Mouse (Mus musculus) testis, adult 2 months (tissue): ENCODE results near the gene Kcnq2. TPM values are rescaled to one million over a fixed set of nuclear protein-coding genes. Genes with fewer than 3 reads are reported as not detected.

Source experiments
- H3K27ac ChIP-seq: fragments of 200-500 bp; 2 replicates; pipeline ENCODE4 v1.5.1; 2012; ENCODE audit warnings: low read depth, low read length; ENCODE audit not compliant: control insufficient read depth, insufficient read depth
- H3K27me3 ChIP-seq: fragments of 200-500 bp; 2 replicates; pipeline ENCODE4 v1.6.1; 2012; ENCODE audit warnings: mild to moderate bottlenecking, low read length, moderate library complexity; ENCODE audit not compliant: control insufficient read depth, insufficient read depth
- H3K36me3 ChIP-seq: fragments of 200-500 bp; 2 replicates; pipeline ENCODE4 v1.6.1; 2012; ENCODE audit warnings: mild to moderate bottlenecking, low read length; ENCODE audit not compliant: control insufficient read depth, insufficient read depth
- H3K4me1 ChIP-seq: fragments of 200-500 bp; 2 replicates; pipeline ENCODE4 v1.6.1; 2012; ENCODE audit warnings: low read length; ENCODE audit not compliant: control insufficient read depth, insufficient read depth
- H3K4me3 ChIP-seq: fragments of 200-500 bp; 2 replicates; pipeline ENCODE4 v1.5.1; 2012; ENCODE audit warnings: low read depth, mild to moderate bottlenecking, low read length, moderate library complexity, mixed read lengths; ENCODE audit not compliant: control insufficient read depth
- CTCF ChIP-seq: fragments of 200-500 bp; IDR thresholded peaks from 2 replicates; pipeline ENCODE4 v1.5.1; 2012; ENCODE audit warnings: low read depth, mild to moderate bottlenecking, inconsistent platforms, low read length, moderate library complexity; ENCODE audit not compliant: control insufficient read depth, insufficient read depth, insufficient replicate concordance
- POLR2A ChIP-seq: fragments of 200-500 bp; IDR thresholded peaks from 2 replicates; pipeline ENCODE4 v1.6.1; 2012; ENCODE audit warnings: low read depth, mild to moderate bottlenecking, inconsistent platforms, low read length, moderate library complexity; ENCODE audit not compliant: control insufficient read depth
- polyA plus RNA-seq: library from polyadenylated mRNA; depleted of rRNA; stranded (reverse); fragments of >200 nt; gene quantifications from 2 replicates; pipeline ENCODE4 v1.2.3, GENCODE M21; 2012

The Kcnq2 gene
- polyA plus RNA-seq, 1 experiment = 9.2 TPM

DNA sequence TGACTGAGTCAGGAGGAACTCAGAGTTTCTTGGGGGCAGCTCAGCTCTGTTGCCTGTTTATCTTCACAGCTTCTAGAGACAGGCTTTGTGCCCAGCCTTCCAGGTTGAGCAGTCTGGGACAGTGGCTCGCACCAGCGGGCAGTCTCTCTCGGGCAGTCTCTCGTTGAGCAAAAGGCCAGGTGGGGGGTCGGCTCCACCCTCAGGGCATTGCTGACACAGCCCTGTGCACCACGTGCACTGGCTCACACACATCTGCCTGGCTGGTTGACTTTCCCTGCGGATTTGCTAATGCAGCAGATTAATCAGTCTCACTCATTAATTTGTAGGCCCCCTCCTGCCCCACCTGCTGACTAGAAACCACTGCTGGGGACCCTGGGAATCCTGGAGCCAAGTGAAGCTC, 93.2 kb downstream of the Kcnq2 start:
- Histone ChIP-seq H3K36me3 (no peaks in the 10 kb centered on the region), H3K4me3 (no peak overlapping the region), H3K27ac (no peak overlapping the region), H3K27me3 (no peaks in the 10 kb centered on the region; the same call in 1 of the 2 replicates), H3K4me1 (peaks cover 10% of the 10 kb centered on the region; the same call in 1 of the 2 replicates)
- TF ChIP-seq POLR2A (no peak), CTCF (no peak)

DNA sequence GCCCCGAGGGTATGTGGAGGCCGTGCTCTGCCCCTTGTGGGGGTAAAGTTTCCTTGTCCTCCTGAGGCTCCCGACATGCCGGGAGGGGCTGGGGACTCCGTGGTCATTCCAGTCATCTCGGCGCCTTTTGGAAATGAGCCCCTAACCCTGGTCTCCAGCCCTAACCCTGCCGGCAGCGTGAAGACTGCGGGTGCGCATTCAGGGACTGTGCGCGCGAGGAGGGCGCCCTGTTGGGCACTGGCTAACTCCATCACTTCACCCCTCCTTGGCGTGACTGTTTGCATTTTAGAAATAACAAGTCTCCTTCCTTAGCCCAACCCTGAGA, 95.8 kb downstream of the Kcnq2 start:
- no peaks in the 10 kb centered on the region; the same call in 1 of the 2 replicates for H3K27me3 ChIP-seq

DNA sequence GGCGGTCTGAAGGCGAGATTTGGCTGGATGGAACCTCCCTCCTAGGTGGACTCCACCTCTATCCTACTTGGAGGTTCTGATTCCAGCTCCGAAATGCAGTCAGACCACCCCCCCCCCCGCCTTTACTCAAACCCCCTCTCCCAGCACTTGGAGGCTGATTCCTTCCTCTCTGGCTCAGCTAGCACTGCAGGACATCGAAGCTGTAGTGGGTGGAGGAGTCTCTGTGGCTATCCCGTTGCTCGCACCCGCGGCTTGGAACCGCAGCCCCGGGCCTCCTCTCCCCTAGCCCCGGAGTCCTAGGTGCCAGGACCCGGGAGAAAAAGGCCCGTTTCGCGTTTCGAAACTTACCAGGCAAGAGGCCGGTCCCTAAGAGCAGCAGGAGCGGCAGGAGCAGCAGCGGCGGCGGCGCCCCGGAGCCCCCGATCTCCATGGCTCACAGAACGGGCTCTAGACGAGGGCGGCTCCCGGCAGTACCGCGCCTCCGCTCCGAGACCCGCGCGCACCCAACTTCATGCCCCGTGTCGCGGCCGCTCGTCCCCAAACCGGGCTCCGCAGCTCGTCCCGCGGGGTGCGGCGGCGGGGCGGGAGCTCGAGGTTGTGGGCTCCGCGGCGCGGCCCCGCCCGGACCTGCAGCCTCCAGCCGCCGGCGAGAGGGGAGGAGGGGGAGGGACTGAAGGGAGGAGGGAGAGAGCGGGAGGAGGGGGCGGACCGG, 96.3 kb downstream of the Kcnq2 start:
- TF ChIP-seq POLR2A (no peak), CTCF (no peak)
- Histone ChIP-seq H3K36me3 (no peaks in the 10 kb centered on the region), H3K4me3 (peak overlapping the region; percentile 25), H3K27ac (no peak overlapping the region), H3K27me3 (no peaks in the 10 kb centered on the region; the same call in 1 of the 2 replicates), H3K4me1 (peaks cover 10% of the 10 kb centered on the region; the same call in 1 of the 2 replicates)

More for the DNA sequence above, 95.8 kb downstream of the Kcnq2 start:
- Histone ChIP-seq H3K27ac (no peak overlapping the region), H3K36me3 (no peaks in the 10 kb centered on the region), H3K4me1 (peaks cover 10% of the 10 kb centered on the region; the same call in 1 of the 2 replicates), H3K4me3 (peak overlapping the region; percentile 8; the same call in 1 of the 2 replicates)
- TF ChIP-seq POLR2A = no peak
- no peak for TF ChIP-seq CTCF

DNA sequence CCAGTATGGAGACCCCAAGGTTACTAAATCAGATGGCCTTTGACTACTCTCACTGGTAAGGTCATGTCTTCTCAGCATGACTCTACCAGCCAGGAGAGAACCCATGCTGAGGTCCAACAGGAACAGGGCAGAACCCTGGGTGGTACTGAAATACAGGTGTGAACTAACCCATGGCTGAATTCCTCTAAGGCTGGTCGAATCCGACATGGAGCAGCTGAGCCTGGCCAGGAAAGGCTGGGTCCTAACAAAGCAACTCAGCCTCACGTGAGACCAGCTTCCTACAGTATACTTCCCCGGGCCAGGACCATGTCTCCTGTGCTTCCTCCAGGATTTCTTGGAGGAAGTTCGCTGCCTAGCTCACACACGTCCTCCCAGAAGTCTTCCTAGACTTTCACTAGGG, 98.5 kb downstream of the Kcnq2 start:
- no peaks in the 10 kb centered on the region for H3K36me3 ChIP-seq
- peaks cover 10% of the 10 kb centered on the region; the same call in 1 of the 2 replicates for H3K4me1 ChIP-seq
- TF ChIP-seq POLR2A (no peak), CTCF (no peak)
- H3K4me3 ChIP-seq = no peak overlapping the region
- H3K27me3 ChIP-seq = no peaks in the 10 kb centered on the region; the same call in 1 of the 2 replicates
- H3K27ac ChIP-seq = no peak overlapping the region

DNA sequence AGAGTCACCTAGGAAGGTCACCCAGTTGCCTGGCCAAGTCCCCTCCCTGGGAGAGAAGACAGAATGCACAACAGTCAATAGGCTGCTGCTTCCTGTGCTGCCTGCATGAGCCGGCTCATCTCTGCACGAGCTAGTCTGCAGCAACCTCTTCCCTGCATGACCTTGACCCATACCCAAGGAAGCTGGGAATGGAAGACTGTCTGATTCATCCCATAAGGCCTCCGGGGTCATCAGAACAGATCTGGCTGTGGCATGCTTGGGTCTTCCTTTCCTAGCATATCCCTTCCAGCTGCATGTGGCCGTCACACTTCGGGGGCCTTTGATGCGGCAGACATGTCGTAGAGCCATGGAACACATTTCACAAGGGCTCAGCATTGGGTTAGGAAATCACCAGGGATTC, 99.9 kb downstream of the Kcnq2 start:
- Histone ChIP-seq H3K4me1 (peaks cover 10% of the 10 kb centered on the region; the same call in 1 of the 2 replicates), H3K27ac (no peak overlapping the region), H3K27me3 (no peaks in the 10 kb centered on the region; the same call in 1 of the 2 replicates), H3K4me3 (no peak overlapping the region), H3K36me3 (no peaks in the 10 kb centered on the region)
- TF ChIP-seq CTCF (no peak), POLR2A (no peak)

DNA sequence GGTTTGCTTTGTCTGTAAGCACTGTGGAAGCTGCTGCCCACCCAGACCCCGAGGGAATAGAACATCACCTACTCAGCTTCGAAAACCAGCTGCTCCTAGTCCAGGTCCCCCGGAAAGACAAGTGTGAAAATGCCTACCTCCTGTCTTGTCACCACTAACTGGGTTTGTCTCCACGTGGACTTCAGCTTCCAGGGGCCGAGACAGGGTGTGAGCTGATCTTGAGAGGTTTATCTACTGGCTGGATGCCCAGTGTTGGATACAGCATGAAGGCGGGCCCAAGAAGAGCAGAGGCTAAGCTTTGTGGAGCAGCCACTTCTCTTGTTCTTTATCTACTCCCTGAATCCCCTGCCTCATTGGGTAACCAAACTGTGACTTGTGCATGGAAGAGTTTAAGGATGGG, 101.8 kb downstream of the Kcnq2 start:
- Histone ChIP-seq H3K27me3 (no peaks in the 10 kb centered on the region), H3K36me3 (no peaks in the 10 kb centered on the region)

DNA sequence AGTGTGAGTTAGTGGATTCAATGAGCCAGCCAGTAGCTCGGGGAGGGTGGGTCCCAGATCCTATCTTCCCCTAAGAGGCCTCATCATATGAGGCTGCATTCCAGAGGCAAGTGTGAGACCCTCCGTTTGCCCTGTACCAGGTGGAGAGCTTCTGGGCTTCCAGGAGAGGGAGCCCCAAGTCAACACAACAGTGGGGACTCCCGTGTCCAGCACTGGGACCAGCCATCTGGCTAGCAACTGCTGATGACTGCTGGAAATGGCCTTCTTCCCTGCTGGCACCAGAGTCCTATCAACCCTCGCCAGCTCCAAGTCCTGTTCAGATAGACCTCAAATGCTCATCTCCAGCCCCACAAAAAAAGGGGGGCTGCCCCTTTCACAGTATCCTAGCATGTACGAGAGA, 102.7 kb downstream of the Kcnq2 start:
- H3K4me1 ChIP-seq = no peaks in the 10 kb centered on the region
- H3K36me3 ChIP-seq = no peaks in the 10 kb centered on the region
- no peaks in the 10 kb centered on the region for H3K27me3 ChIP-seq
- H3K4me3 ChIP-seq = no peak overlapping the region
- TF ChIP-seq CTCF (no peak), POLR2A (no peak)
- no peak overlapping the region for H3K27ac ChIP-seq

More for the DNA sequence above, 101.8 kb downstream of the Kcnq2 start:
- Histone ChIP-seq H3K4me3 (no peak overlapping the region), H3K27ac (no peak overlapping the region), H3K4me1 (no peaks in the 10 kb centered on the region)
- TF ChIP-seq CTCF = no peak
- no peak for TF ChIP-seq POLR2A
